Mouse (Mus musculus) C2C12 (cell line): Measurements from ENCODE around the gene Noto.

Experiments
- CTCF ChIP-seq: IDR thresholded peaks from one replicate; pipeline ENCODE4 v1.5.1; 2011; ENCODE audit not compliant: control insufficient read depth, insufficient read depth, insufficient read length
- FOSL1 ChIP-seq: IDR thresholded peaks from one replicate; pipeline ENCODE4 v1.8.0; 2011; ENCODE audit warnings: mild to moderate bottlenecking, low read length; ENCODE audit not compliant: poor library complexity, insufficient read depth, severe bottlenecking
- MYOG ChIP-seq: IDR thresholded peaks from one replicate; pipeline ENCODE4 v1.6.1; 2011; ENCODE audit not compliant: control insufficient read depth, insufficient read length; ENCODE audit errors: extremely low read depth
- USF1 ChIP-seq: IDR thresholded peaks from one replicate; pipeline ENCODE4 v1.6.1; 2011; ENCODE audit warnings: low read depth, mild to moderate bottlenecking, control low read depth, moderate library complexity

- TF ChIP-seq CTCF (no peak), MYOG (no peak), USF1 (no peak), FOSL1 (no peak)
Measured at GRCm38 (mm10) chr6:85381648-85382020, 42.1 kb upstream of the Noto start.
